Mouse (Mus musculus) layer of hippocampus, adult 18-20 months (tissue): ENCODE results near the gene Gtf3c2. TPM values are rescaled to one million over a fixed set of nuclear protein-coding genes. Genes with fewer than 3 reads are reported as not detected.
"Not testable (repeated sequence)": the region's sequence is repeated elsewhere in the genome, so short reads cannot be mapped to it uniquely, and the experiment has no call there.

Experiments used
- DNase-seq, 2 experiments: peaks; one replicate each; pipeline ENCODE4 v3.0.0; 2022; ENCODE audit warnings: low spot score in 2 of 2
- long read RNA-seq: library from polyadenylated mRNA; stranded (forward); transcript quantifications from one replicate; pipeline ENCODE4 v2.0.0, GENCODE M21; 2021
- total RNA-seq, 2 experiments: library from RNA; stranded (reverse); gene quantifications; 2 replicates each; pipeline ENCODE4 v1.2.3; 2021

Gene Gtf3c2
- 10 to 100 TPM; 57.7 to 60.9 TPM for total RNA-seq
- long read RNA-seq, full-length matches to known transcripts, result 10 of 33 reads
- long read RNA-seq, partial matches to known transcripts, result 13 of 33 reads
- long read RNA-seq, other reads (novel, unspliced or antisense), result 10 of 33 reads

DNA sequence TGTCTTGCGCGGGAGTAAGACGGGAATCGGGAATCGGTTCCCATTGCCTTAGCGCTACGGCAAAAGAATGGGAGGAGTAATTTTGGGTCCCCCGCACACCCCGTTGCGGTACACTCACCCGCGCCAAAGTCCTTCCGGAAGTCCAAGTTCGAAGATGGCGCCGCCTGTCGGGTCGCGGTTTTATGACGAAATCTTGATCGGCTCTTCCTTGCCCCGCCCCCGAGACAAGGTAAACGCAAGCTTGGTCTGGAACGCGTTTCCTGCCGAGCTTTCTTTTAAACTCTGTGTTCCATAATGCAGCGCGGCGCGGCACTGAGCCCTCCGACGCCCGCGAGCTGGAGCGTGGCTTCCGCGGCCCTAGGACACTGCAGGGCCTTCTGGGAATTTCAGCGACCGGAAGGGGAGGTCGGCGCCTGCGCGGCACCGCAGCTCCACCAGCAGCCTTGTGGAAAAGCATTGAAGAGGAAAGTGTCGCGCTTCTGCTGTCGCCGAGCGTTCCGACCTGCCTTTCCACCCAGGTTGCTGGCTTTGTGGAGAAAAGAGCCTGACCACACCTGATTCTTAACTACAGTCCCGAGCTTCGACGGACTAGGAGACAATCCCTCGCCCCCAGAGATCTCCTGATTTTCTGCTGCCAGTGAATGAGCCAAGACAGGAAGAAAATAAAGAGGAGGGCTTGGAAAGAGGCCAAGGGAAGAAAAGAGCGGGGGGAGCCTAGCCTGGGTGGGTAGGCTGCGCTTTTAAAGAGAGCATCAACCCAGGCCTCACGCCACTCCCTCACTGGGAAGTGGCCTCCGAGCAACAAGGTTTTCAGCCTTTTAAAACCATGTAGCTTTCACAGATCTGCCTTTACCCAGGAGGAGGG is at the start of gene Gtf3c2, which contains the start of gene Gm29609:
TSS of gene Gtf3c2 (minus strand) at position 379 of the 865 bp plus-strand sequence.
TSS of gene Gm29609 (minus strand) at position 146 of the 865 bp plus-strand sequence.
- DNase-seq, result peak; percentile 97 to 98

DNA sequence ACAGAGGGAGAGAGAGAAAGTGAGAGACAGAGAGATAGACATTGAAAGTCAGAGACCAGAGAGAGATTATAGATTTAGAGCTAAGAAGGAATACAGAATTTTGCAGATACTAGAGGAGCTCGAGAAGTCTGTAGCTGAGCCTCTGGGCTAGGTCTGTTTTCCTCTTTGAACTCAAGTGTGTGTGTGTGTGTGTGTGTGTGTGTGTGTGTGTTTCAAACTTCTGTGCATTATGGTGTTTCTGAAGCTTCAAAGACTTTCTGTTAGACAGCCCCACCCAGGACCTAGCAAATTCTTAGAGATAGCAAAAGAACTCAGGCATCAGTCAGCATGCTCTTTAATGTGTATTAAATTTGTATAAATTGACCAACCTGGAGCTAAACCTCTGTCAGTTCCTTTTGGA is 46.7 kb upstream of the Gtf3c2 start:
- DNase-seq, result no peak

DNA sequence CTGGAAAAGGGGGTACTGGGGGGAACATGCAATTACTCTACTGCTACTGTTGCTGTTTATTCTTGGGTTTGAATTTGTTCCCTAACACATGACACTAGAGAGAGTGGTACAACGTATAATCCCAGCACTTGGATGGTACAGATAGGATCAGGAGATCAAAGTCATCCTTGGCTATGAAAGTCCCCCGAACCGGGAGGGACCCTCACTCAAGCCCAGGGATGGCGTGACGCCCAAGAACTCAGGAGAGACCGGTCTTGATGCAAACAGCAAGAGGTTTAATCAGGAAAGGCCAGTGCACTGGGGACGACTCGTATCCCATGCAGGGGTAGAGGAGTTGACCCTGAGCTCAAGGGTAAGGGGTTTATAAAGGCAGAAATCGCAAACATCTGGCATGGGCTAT is 42.8 kb upstream of the Gtf3c2 start:
- DNase-seq, result no peak

DNA sequence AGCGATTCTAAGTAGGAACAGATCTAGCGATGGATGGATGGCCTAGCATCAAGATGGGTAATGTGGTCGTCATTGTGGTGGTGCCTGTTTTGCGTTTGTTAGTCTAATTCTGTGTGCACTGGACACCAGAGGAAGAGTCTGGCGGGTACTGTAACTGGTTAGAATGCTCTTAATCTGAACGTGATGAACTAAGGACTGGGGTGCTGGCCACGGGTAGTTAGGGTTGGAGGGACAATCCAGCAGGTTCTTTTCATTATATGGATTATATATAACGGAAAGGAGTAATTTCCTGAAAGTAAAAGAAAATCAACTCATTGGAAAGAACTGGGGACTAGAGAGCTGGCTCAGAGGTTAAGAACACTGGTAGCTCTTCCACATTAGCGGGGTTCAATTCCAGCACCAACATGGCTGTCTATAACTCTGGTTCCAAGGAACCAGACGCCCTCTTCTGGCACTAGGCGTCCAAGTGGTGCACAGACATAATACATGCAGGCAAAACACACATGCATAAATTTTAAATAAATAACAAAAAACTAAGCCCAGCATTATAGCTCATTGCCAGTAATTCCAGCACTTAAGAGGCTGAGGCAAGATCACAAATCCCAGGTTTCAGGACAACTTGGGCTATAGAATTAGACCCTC is 41.5 kb upstream of the Gtf3c2 start:
- peak in 1 of 2 experiments; percentile 23 for DNase-seq

DNA sequence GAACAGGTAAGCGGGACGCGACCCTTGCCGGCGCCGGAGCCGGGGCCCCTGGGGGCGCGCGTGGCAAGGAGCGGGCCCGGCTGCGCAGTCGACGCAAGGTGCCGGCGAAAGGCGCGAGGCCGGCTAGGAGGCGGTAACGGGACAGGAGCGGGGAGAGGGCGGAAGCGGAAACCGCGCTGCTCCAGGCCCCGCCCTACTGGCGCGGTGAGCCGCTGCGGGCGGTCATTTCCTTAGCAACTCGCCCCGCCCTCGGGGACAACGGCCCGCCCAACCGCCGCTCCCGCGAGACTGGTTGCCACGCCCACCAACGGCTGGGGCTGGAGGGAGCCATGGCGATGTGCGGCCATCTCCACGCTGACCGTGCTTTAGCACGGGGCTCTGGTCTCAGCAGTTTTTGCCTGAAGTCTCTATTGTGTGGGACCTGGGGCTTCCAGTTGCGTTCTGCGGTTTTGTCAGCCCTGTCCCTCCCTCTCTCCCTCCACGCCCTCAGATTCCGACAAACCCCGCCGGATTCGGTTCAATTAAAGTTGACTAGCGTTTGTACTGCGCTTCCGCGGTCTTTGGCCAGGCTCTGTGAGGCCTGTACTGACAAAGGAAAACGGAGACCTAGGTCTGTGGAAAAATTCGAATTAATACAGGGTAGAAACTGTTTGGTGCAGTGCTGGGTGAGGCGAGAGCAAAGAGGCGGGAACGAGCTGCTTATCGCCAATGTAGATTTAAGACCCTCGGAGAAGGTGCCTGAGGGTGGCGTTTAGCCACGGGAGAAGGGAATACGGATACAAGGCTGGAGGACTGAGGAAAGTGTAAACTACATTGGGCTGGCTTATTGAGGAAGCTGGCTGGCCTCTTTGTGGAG is 40.7 kb upstream of the Gtf3c2 start, which contains the start of gene Ppm1g:
TSS of gene Ppm1g (minus strand) at position 240 of the 856 bp plus-strand sequence.
- peak; percentile 91 to 96 for DNase-seq

DNA sequence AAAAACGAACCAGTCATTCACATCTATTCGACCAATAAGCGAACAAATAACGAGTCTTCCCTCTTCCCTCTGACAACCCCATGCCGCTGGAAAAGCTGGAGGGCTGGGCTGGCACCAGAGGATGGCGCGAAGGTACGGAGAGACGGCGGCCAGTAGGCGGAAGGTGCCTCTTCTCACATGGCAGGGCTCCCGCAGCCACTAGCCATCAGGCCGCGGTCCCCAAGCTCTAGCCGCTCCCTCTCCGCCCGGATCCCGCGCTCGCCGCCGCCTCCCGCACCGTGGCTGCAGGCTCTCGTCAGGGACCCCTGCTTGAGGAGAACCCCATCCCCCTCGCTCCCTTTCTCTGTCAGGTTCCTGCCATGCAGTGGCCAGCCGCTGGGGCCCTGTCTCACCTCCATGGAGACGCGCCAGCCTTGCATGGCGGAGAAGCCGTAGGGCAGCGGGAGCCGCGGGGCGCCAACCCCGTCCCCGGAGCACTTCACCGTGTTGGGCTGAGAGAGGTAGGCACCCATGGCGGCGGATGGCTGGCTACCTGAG is 40.0 kb upstream of the Gtf3c2 start:
- no peak for DNase-seq

DNA sequence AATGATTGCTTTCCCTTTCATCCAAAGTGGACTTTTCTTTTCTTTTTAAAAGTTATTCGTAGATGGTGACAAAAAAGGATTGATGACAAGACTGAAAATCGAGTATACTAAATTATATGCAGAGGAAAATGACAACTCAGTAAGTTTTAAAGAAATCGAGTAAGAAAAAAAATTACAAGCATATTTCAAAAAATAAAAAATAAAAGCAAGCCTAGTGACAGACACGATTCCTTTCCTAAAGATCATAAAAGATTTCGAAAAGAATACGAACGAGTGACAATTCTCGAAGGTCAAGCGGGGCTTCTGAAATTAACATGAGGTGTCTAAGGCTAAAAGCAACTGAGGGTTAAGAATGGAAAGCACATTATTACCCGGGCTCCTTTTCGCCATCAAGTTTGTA is 39.5 kb upstream of the Gtf3c2 start:
- DNase-seq, result no peak

DNA sequence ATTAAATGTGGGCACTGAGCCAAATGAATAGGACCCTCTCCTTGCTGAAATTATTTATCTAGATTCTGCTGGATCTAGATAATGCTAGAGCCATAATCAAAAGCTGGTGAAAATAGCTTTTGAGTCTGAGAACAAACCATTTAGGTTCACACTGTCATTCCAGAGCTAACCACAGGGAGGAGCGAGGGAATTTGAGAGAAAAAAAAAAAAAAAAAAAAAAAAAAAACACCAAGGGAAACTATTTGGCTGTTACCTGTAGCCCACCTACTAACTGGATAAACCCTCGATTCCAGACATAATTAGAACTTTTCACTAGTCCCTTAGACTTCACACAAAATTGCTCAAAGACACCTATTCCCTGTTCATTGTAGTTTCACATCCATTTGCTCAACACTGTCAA is 39.1 kb upstream of the Gtf3c2 start:
- no peak for DNase-seq

DNA sequence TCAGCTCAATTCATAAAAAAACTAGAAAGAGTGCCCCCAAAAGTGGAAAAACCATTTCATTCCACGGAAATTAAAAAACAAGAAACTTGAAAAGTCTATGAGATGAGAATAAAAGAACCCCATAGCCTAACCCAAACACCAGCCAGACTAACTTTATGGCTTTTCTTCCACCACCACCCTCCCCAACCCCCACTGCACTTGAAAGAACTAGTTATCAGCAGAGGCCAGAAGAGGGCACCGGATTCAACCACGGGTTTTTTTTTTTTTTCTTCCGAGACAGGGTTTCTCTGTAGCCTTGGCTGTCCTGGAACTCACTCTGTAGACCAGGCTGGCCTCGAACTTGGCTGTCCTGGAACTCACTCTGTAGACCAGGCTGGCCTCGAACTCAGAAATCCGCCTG is 38.4 kb upstream of the Gtf3c2 start:
- no peak for DNase-seq

DNA sequence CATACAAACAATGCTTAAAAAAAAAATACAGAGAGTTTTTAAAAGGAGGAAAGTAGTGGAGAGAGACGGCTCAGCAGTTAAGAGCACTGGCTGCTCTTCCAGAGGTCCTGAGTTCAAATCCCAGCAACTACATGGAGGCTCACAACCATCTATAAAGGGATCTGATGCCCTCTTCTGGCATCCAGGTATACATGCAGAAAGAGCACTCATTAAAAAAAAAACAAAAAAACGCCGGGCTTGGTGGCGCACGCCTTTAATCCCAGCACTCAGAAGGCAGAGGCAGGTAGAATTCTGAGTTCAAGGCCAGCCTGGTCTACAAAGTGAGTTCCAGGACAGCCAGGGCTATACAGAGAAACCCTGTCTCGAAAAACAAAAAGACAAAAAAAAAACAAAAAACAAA is 36.6 kb upstream of the Gtf3c2 start:
- DNase-seq, result not testable (repeated sequence)

DNA sequence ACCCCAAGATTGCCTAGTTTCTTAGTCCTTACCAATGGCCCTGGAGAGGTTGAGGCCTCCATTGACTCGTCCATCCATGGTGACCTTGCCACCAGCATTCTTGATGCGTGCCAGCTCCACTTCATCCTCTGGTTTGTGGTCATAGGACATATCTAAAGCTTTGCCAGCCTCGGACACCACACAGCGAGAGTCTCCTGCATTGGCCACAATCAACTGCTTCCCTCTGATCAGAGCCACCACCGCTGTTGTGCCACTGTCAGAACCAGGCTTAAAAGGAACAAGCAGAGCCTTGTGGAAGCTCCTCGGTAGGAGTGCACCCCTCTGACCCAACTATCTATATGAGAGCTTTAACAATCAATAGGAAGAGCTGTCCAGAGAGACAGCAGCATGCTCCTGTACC is 24.5 kb upstream of the Gtf3c2 start:
- no peak for DNase-seq

DNA sequence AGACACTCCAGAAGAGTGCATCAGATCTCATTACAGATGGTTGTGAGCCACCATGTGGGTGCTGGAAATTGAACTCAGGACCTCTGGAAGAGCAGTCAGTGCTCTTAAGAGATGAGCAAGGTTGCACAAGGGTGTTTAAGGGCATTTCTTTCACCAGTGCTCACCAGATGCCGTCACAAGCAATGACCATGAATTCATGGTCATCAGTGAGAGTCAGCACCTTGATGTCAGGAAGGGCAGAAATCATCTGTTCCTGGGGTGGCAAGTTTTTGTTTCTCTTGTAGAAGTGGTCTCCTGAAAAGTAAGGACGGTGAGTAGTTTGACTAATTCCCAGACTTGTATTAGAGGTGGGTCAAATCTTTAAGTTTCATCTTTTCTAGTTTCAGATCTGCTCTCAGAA is 23.9 kb upstream of the Gtf3c2 start:
- no peak for DNase-seq

DNA sequence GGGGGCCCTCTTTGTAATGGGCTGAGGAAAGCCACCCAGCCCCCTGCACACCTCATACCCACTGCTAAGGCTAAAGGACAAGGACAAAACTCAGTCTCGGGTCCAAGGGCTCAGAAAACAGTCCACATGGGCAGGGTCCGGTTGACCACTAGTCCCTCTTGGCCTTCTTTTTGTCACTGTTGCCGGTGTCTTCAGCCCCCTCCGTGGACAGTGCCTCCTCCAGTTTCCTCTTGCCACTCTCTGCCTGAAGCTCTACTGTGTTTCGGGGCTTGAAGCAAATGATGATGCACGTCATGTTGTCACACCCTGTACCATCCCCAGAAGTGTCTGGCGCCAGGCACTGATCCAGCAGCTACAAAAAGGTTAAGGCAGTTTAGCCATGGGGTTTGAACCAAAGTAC is 23.0 kb upstream of the Gtf3c2 start:
- DNase-seq, result no peak

DNA sequence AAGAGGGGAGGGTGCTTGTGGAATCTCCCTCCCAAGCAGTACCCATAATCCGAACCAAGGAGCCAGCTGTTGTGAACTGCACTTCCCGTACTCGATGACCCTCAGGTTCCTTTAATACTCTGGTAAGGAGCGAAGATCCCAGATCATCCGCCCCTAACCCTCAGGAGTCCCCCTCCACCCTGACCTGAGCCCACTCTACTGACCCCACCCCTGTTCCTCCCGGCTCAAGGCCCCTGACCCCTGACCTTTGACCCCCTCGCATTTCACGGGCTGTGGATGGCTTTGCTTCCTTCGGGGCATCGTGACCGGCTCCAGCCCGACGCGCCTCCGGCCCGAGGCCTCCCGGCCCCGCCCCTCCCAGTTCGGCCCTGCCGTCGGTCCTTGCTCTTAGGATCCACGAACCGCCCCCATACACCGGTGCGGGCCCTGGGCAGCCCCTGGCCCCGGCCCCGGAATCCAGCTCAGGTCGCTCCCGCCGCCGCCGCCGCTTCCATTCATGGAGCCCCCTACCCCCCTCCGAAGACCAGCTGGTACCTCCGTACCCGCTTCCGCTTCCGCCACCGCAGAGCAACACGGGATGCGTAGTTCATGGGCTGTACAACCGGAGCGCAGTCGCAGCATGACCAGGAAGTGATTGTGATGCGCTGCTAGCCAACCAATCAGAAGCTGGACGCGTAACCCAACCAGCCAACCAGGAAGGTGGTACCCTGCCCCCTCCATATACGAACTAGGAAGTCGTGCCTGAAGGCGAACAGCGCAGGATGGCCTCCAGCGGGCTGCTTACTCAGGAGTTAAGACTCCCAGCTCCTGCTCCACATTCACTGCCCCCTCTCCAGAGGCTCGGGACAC is 22.0 kb upstream of the Gtf3c2 start, which contains the start of gene Zfp513:
TSS of gene Zfp513 (minus strand) at position 562 of the 849 bp plus-strand sequence.
- peak; percentile 97 to 99 for DNase-seq

DNA sequence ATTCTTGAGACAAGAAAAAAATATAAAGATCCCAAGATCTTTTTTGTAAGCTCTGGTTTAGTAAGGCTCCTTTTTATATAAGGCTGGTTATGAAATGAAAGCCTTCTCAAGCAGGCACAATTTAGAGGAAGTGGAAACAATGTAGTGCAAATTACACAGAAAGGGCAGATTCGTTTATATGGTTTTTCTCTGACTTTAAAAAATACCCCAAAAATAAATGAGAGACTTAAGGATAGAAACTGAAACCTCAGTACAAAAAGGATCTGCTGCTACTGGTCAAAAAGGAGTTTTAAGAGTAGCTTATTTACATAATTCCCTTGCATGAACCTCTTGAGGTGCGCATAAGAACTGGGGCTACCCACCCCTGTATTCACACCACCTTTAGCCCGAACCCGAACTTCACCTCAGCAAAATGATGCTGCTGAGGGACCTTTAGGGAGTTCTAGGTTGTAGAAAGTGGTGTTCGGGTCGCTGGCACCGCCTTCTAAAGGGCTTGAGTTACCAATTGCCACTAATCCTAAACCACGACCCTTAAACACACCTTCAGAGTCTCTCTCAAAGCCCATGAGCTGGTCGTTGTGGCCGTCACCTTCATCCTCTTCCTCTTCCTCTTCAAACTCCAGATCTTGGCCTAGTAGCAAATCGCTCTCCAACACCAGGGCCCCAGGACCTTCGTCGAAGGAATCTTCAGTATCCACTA is 21.2 kb upstream of the Gtf3c2 start:
- no peak for DNase-seq

DNA sequence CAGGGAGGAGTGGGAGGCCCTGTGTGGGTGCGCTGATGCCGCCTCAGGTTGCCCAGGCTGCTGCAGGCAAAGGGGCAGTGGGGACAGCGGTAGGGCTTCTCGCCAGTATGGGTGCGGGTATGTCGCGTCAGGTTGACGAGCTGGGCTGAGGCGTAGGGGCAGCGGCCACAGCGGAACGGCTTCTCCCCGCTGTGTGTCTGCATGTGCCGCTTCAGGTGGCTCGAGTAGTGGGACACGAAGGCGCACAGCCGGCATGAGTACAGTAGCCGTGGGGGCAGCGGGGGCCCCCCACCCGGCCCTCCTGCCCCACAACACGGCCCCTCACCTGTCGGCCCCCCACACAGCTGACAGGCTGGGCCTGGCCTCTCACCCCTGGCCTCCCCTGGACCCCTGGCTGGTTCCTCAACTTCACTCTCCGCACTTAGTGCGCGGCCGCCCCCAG is 20.4 kb upstream of the Gtf3c2 start:
- DNase-seq, result no peak

DNA sequence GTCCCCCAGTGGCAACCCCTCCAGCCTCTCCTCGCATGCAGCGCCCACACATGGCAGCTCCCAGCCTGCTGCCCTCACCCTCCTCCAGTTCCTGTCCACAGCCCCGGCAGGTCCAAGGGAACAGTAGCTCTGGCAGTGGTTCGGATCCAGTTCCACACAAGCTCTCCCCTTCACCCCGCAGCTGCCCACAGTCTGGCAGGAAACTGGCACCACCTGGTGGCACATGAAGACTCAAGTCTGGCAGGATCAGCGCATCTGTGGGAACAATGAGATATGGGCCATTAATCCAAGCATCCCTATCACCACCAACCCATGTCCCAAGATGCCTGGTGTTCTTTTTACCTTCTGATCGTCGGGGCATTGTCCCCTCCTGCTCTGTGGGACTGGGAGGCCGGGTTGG is 19.9 kb upstream of the Gtf3c2 start:
- DNase-seq, result no peak

DNA sequence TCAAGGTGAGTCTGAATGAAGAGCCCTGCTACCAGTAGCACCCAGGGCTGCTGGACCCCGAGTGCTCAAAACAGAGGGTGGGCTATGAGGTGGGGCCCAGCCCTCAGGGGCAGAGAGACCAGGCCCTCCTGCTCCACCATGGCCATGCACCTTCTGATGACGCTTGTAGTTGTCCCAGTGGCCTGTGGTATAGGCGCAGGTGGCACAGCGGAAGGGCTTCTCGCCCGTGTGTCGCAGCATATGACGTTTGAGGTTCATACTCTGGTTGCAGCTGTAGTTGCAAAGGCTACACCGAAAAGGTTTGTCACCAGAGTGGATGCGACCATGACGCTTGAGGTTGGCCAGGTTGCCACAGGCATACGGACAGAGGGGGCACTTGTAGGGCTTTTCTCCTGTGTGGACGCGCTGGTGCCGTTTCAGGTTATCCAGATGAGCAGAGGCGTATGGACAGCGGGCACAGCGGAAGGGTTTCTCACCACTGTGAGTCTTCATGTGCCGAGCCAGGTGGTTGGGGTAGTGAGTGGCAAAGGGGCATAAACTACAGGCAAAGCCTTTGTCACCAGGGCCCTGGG is 19.5 kb upstream of the Gtf3c2 start:
- DNase-seq, result no peak
